Comparison of ENCODE assay signal across 7 mouse cellular contexts in the genomic region with DNA sequence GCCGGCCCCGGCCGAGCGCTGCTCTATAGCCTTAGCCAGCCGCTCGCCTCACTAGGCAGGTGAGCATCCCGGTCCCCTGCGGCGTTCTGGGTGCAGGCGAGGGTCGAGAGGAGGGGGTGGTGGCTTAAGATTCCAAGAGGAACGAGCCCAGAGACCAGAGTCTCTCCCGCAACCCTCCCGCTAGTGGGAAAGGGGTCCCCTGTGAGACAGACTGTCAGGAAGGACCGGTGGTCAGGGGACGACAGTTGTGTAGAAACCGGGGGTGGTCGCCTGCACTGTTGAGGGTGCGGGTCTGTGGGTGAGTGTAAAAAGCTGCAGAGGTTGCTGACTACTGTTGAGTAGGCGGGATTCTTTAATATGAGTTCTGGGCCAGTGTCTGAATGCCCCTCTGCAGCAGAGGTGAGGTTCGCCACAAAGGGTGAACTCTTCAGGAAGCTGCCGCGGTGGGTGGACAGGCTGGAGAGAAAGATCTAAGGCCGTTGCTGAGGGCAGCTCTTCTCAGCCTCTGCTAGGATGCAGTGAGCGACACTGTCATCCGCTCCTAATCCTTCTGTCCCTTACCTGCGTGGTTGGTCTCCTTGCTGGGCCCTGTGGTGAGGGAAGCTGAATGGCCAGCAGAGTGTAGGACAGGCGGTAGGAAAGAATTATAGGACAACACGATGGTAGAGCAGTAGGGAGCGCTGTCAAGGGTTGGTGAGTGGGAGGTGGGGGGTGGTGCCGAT. TPM values are rescaled to one million over a fixed set of nuclear protein-coding genes. Genes with fewer than 3 reads are reported as not detected.
DNase-seq lines count a peak whose midpoint lies in the region; ATAC-seq lines count a peak whose summit lies in the region.

No protein-coding gene starts in this region.

- H3K36me3 ChIP-seq in forebrain, embryonic 13.5 days (ENCODE audit: poor library complexity, severe bottlenecking), result no peaks in the 10 kb centered on the region
- peaks cover 77% of the 10 kb centered on the region for H3K36me3 ChIP-seq in liver, embryonic 13.5 days
- no peaks in the 10 kb centered on the region for H3K36me3 ChIP-seq in stomach, embryonic 16.5 days (ENCODE audit: control insufficient read depth, insufficient read depth, low read length)

- peak overlapping the region; percentile 47 for H3K4me3 ChIP-seq in forebrain, embryonic 13.5 days
- peak overlapping the region; percentile 74 for H3K4me3 ChIP-seq in liver, embryonic 13.5 days (replicated peaks)
- H3K4me3 ChIP-seq in stomach, embryonic 16.5 days (replicated peaks; ENCODE audit: low read length), result peak overlapping the region; percentile 54

- peaks cover 15% of the 10 kb centered on the region for H3K4me1 ChIP-seq in forebrain, embryonic 13.5 days
- H3K4me1 ChIP-seq in liver, embryonic 13.5 days (replicated peaks), result peaks cover 63% of the 10 kb centered on the region
- H3K4me1 ChIP-seq in stomach, embryonic 16.5 days (ENCODE audit: control insufficient read depth, insufficient read depth, low read length), result 0 out of 2 replicates have a peak, but pooled peaks cover 7% of the 10 kb centered on the region

- ATAC-seq in forebrain, embryonic 13.5 days, result peak; percentile 25; the same call in 1 of the 2 replicates
- no peak for ATAC-seq in liver, embryonic 13.5 days (ENCODE audit: low read depth)
- peak; percentile 18; the same call in 1 of the 2 replicates for ATAC-seq in stomach, embryonic 16.5 days (ENCODE audit: insufficient read depth, low FRiP score)

- H3K9ac ChIP-seq in forebrain, embryonic 13.5 days, result peak overlapping the region; percentile 62
- H3K9ac ChIP-seq in liver, embryonic 13.5 days, result peak overlapping the region; percentile 98
- peak overlapping the region; percentile 61 for H3K9ac ChIP-seq in stomach, embryonic 16.5 days (ENCODE audit: low read length)

- H3K9me3 ChIP-seq in forebrain, embryonic 13.5 days (replicated peaks), result 0 out of 2 replicates have a peak, but pooled peaks cover 2% of the 10 kb centered on the region
- no peaks in the 10 kb centered on the region for H3K9me3 ChIP-seq in liver, embryonic 13.5 days (replicated peaks)
- H3K9me3 ChIP-seq in stomach, embryonic 16.5 days (replicated peaks; ENCODE audit: control insufficient read depth, low read length), result no peaks in the 10 kb centered on the region

- no peak overlapping the region for H3K27ac ChIP-seq in forebrain, embryonic 13.5 days
- H3K27ac ChIP-seq in liver, embryonic 13.5 days, result peak overlapping the region; percentile 81
- H3K27ac ChIP-seq in stomach, embryonic 16.5 days (ENCODE audit: low read length), result no peak overlapping the region

- peaks cover 93% of the 10 kb centered on the region for H3K27me3 ChIP-seq in forebrain, embryonic 13.5 days
- H3K27me3 ChIP-seq in liver, embryonic 13.5 days, result peaks cover 37% of the 10 kb centered on the region
- peaks cover 77% of the 10 kb centered on the region for H3K27me3 ChIP-seq in stomach, embryonic 16.5 days (ENCODE audit: control insufficient read depth, insufficient read depth, low read length)

- under 1% methylated on average over 31 of the region's 31 CpGs for WGBS in forebrain, embryonic 13.5 days
- WGBS in liver, embryonic 13.5 days (ENCODE audit: insufficient replicate concordance), result 5% methylated on average over 31 of the region's 31 CpGs
- WGBS in stomach, embryonic 16.5 days, result 2% methylated on average over 31 of the region's 31 CpGs

- peak overlapping the region; percentile 94 for H3K4me2 ChIP-seq in forebrain, embryonic 13.5 days
- H3K4me2 ChIP-seq in liver, embryonic 13.5 days, result peak overlapping the region; percentile 99
- peak overlapping the region; percentile 88 for H3K4me2 ChIP-seq in stomach, embryonic 16.5 days (ENCODE audit: low read depth, low read length)

- peak; percentile 12 for DNase-seq in retina, embryonic 14.5 days (ENCODE audit: low spot score)
- no peak for DNase-seq in retina, postnatal 1 day
- DNase-seq in liver, embryonic 13.5 days, result no peak
- no peak for DNase-seq in cerebellum, adult 11-12 months
- DNase-seq in thymus, postnatal 25 days, result no peak

RNA-seq across cellular contexts. Expression of a gene that starts 7.5 kb away (rescaled TPM):
- polyA plus RNA-seq in forebrain, embryonic 13.5 days (2015; fragmentation: Nextera tagmentation; extraction: Ambion mirVana), result 0.81 and 0.88 TPM in 2 replicates
- polyA plus RNA-seq in liver, embryonic 13.5 days (2015; fragmentation: Nextera tagmentation; extraction: Ambion mirVana), result 29.3 and 31.5 TPM in 2 replicates
- polyA plus RNA-seq in stomach, embryonic 16.5 days (2015; fragmentation: Nextera tagmentation; extraction: Ambion mirVana), result 0.59 and 1.1 TPM in 2 replicates

RNA-seq across cellular contexts. Expression of a gene that starts 24.8 kb away (rescaled TPM):
- polyA plus RNA-seq in forebrain, embryonic 13.5 days (2015; fragmentation: Nextera tagmentation; extraction: Ambion mirVana), result 3.7 and 4.4 TPM in 2 replicates
- polyA plus RNA-seq in liver, embryonic 13.5 days (2015; fragmentation: Nextera tagmentation; extraction: Ambion mirVana), result 21.2 and 23.7 TPM in 2 replicates
- 130 and 180 TPM in 2 replicates for polyA plus RNA-seq in stomach, embryonic 16.5 days (2015; fragmentation: Nextera tagmentation; extraction: Ambion mirVana)

Comparison
In these comparisons a context has a peak if more than half of its experiments do, and no peak if none do; other contexts are left out.
1. RNA of a gene that starts 7.5 kb away (polyA plus RNA-seq): 29.3 to 31.5 TPM in liver, embryonic 13.5 days; 0.59 to 1.1 TPM in stomach, embryonic 16.5 days and 0.81 to 0.88 TPM in forebrain, embryonic 13.5 days; every median in the first group is over 10 times any median in the second.
2. Peak in every context shown above with its lines, with median percentiles within 50 percentile points of each other: H3K4me2 ChIP-seq, H3K4me3 ChIP-seq and H3K9ac ChIP-seq.